Mouse (Mus musculus): ENCODE measurements around the gene Plekha5.

GRCm38 (mm10) chr6:140488673-140489072 lies 64.8 kb downstream of the Plekha5 start:
- TF ChIP-seq CTCF (IDR thresholded peaks at IDR 0.05; ENCODE audit: low read depth, low read length) (no peak), GATA1 (IDR thresholded peaks at IDR 0.05; ENCODE audit: borderline replicate concordance, low read length) (no peak), TAL1 (conservative IDR thresholded peaks at IDR 0.05; ENCODE audit: low read depth, low read length) (no peak), GATA2 (IDR thresholded peaks at IDR 0.05; ENCODE audit: borderline replicate concordance, low read depth, low read length) (no peak), POLR2AphosphoS5 (IDR thresholded peaks at IDR 0.05; ENCODE audit: insufficient replicate concordance, low read depth, low read length) (no peak)

Measured in G1E (cell line).